Mouse (Mus musculus) neural tube, embryonic 12.5 days (tissue): ENCODE measurements at regions not wholly inside any gene's neighbourhood (a gene's known extent, or its start where the extent isn't known, plus 50 kb on each side); places are given as distances from the start of the nearest gene placed in this dataset.
A peak's percentile ranks its signal among the peaks of the same experiment; 100 is the strongest.

Experiments
- ATAC-seq: fragments of 200-750 bp; cut with Nextera tagmentation; 2 replicates; pipeline ENCODE4 v1.8.0; 2017; ENCODE audit warnings: low read depth, mild to moderate bottlenecking, moderate TSS enrichment, moderate library complexity; ENCODE audit not compliant: low FRiP score
- H3K27ac ChIP-seq: fragments of 300-500 bp; sonication (generic); 2 replicates; pipeline ENCODE4 v1.5.1; 2016
- H3K27me3 ChIP-seq: fragments of 300-500 bp; sonication (generic); replicated peaks from 2 replicates; pipeline ENCODE4 v1.6.1; 2016; ENCODE audit warnings: mild to moderate bottlenecking
- H3K36me3 ChIP-seq: fragments of 300-500 bp; sonication (generic); 2 replicates; pipeline ENCODE4 v1.6.1; 2016; ENCODE audit warnings: mild to moderate bottlenecking
- H3K4me1 ChIP-seq: fragments of 300-500 bp; sonication (generic); 2 replicates; pipeline ENCODE4 v1.6.1; 2016
- H3K4me2 ChIP-seq: fragments of 300-500 bp; sonication (generic); replicated peaks from 2 replicates; pipeline ENCODE4 v1.6.1; 2016; ENCODE audit warnings: mild to moderate bottlenecking
- H3K4me3 ChIP-seq: fragments of 300-500 bp; sonication (generic); 2 replicates; pipeline ENCODE4 v1.5.1; 2016
- H3K9ac ChIP-seq: fragments of 300-500 bp; sonication (generic); 2 replicates; pipeline ENCODE4 v1.6.1; 2016; ENCODE audit warnings: mild to moderate bottlenecking
- H3K9me3 ChIP-seq: fragments of 300-500 bp; sonication (generic); 2 replicates; pipeline ENCODE4 v1.6.1; 2016; ENCODE audit warnings: mild to moderate bottlenecking
- WGBS: fragments of 180-500 bp; shearing (Covaris S2); methylation state at CpG from one replicate; pipeline ENCODE4 v1.1.7; 2016; 5-methylcytosine and 5-hydroxymethylcytosine counted together

DNA sequence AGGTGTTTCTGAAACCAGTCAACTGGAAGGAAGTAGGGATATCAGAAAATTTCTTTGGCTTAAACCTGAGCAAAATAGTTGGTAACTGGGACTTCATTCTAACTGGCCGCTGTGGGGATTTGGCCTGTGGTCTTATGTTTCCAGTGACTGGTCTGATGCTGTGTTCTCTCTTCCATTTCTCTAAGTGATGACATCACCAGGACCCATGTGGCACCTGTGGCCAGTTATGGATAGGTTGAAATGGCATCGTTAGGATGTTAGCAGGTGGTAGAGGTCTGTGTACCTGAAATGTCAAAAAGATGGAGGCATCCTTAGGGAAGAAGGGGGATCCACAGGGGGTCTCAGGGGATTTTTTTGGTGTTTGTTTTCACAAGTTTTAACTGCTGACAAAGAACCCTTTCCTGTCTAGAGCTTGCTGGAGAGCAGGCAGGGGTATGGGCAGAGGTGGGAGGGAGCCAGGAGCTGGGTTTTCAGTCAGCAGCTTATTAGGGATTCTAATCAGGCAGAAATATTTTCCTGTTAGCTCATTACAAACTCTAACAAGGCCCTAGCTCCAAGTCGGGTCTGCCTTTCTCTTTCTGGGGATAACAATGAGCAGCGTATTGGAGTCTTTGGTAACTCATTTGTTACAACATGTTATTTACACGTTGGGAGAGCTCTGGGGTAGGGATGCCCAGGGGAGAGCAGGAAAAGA lies 170.2 kb downstream of the Adck1 start:
- H3K9me3 ChIP-seq, result no peaks in the 10 kb centered on the region
- no peaks in the 10 kb centered on the region for H3K36me3 ChIP-seq
- H3K4me2 ChIP-seq, result no peak overlapping the region
- no peak for ATAC-seq
- H3K27me3 ChIP-seq, result no peaks in the 10 kb centered on the region
- no peak overlapping the region for H3K27ac ChIP-seq
- 79% methylated on average over 5 of the region's 5 CpGs for WGBS
- no peak overlapping the region for H3K4me3 ChIP-seq
- no peaks in the 10 kb centered on the region for H3K4me1 ChIP-seq
- H3K9ac ChIP-seq, result no peak overlapping the region

DNA sequence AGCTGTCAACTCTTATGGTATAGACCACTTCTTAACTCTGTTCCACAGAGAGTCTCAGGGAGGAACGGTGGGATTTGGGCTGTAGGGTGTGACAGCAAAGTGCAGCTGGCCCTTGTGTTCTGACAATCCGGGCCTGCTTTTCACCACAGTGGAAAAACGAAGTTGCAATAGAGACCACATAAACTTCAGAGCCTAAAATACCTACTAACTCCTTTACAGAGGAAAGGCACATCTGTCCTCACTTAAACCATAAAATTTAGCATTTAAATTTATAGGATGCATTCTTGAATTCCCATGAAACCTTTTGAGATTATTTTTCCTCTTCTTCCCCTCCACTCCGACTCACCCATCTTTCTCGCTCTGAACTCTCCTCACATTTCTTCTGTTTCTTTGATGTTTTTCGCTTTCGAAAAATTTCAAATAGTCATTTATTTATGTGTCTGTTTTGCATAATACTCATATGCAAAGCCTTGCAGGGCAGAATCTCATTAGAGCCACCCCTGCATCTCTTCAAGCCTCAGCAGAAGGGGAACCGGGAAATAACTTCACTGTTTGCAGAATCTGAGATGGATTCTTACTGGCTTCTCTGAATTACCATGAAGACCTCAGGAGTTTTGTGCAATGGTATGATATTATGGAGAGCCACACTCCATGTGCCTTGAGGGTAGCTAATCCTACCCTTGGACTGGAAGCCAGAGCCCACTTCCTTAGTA lies 172.1 kb downstream of the Adck1 start:
- Histone ChIP-seq H3K9ac (no peak overlapping the region), H3K4me1 (no peaks in the 10 kb centered on the region), H3K4me2 (no peak overlapping the region), H3K9me3 (no peaks in the 10 kb centered on the region), H3K27me3 (no peaks in the 10 kb centered on the region), H3K27ac (no peak overlapping the region), H3K4me3 (no peak overlapping the region), H3K36me3 (no peaks in the 10 kb centered on the region)
- no peak for ATAC-seq
- WGBS, result 73% methylated on average over 8 of the region's 8 CpGs

DNA sequence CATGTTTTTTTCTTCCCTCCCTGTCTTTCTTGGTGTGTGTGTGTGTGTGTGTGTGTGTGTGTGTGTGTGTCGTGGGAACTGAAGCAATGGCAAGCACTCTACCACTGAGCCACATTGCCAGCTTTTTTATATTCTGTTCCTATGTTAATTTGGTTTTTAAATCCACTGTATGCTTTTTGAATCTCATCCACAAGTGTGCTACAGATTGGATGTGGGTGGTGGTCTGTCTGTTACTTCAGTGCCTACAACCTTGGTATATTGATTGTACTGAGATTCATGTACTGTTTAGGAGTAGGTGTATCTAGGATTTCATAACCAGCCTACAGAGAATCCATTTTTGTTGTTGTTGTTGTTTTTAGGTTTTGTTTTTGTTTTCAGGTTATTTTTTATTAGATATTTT lies 170.8 kb upstream of the Nrxn3 start:
- no peaks in the 10 kb centered on the region for H3K9me3 ChIP-seq
- H3K4me1 ChIP-seq, result no peaks in the 10 kb centered on the region
- H3K27ac ChIP-seq, result no peak overlapping the region
- no peak overlapping the region for H3K9ac ChIP-seq
- ATAC-seq, result no peak
- no peaks in the 10 kb centered on the region for H3K36me3 ChIP-seq
- H3K27me3 ChIP-seq, result no peaks in the 10 kb centered on the region
- whole genome bisulfite sequencing, result 64% methylated on average over 1 of the region's 1 CpGs
- no peak overlapping the region for H3K4me3 ChIP-seq
- H3K4me2 ChIP-seq, result no peak overlapping the region

DNA sequence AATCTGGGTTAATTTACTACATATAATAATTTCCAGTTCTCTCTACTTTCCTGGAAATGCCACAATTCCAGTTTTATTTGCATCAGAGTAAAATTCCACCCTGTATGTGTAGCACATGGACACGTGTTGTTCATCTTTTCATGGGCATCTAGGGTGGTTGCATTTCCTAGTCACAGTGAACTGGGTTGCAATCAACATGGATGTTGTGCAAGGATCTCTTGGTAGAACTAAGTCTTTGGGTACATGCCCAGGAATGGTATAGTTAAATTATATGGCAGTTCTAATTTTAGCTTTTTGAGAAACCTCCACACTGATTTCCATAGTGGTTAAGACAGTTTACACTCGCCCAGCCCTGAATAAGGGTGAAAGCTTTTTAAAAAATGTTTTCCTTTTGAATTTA lies 167.2 kb upstream of the Nrxn3 start:
- 90% methylated on average over 2 of the region's 2 CpGs for WGBS
- H3K9ac ChIP-seq, result no peak overlapping the region

DNA sequence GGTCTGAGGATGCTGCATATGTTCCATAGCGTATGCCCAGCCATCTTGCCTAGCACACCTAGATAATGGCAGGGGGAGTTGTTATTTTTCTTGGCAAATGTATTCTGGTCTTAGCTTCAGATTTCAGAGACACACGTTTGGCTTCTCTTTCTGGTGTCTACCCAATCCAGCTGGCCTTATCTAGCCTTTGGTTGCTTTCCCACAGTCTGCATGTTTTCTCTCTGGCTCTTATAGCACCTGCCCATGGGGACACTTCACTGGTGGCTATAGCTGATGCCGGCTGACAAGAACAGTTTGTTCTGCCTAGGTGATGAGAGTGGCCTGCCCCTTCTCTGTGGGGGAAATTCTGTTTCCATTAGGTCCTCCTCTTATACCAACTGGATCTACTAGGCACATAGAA lies 164.6 kb upstream of the Nrxn3 start:
- Histone ChIP-seq H3K9ac (no peak overlapping the region), H3K36me3 (no peaks in the 10 kb centered on the region), H3K4me1 (no peaks in the 10 kb centered on the region), H3K4me3 (no peak overlapping the region), H3K27ac (no peak overlapping the region), H3K9me3 (no peaks in the 10 kb centered on the region), H3K27me3 (no peaks in the 10 kb centered on the region), H3K4me2 (no peak overlapping the region)
- 80% methylated on average over 3 of the region's 3 CpGs for WGBS
- ATAC-seq, result no peak

More for the DNA sequence above, 167.2 kb upstream of the Nrxn3 start:
- Histone ChIP-seq H3K4me1 (no peaks in the 10 kb centered on the region), H3K4me3 (no peak overlapping the region), H3K4me2 (no peak overlapping the region), H3K36me3 (no peaks in the 10 kb centered on the region), H3K9me3 (no peaks in the 10 kb centered on the region), H3K27ac (no peak overlapping the region), H3K27me3 (no peaks in the 10 kb centered on the region)
- ATAC-seq, result no peak

DNA sequence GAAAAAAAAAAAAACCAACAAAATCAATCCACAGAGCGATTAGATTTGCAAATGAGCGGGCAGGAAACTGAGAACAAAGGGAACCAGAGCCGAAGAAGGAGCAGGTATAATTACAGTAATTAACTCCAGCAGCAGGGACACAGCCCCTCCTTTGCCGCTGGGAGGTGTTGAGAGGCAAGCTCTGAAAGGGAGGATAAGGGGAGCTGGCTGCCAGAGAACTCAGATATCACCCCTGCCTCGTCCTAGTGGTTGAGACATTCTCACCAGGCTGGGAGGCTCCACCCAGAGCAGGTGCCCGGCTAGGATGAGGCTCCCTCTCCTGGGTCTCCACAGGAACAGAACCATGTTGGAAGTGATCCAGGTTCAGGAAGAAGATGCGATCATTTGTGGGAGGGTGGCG lies 142.7 kb upstream of the Nrxn3 start:
- no peaks in the 10 kb centered on the region for H3K4me1 ChIP-seq
- peak; percentile 48; the same call in 1 of the 2 replicates for ATAC-seq
- 16% methylated on average over 8 of the region's 8 CpGs for WGBS
- H3K9me3 ChIP-seq, result no peaks in the 10 kb centered on the region
- H3K27ac ChIP-seq, result no peak overlapping the region
- no peaks in the 10 kb centered on the region for H3K36me3 ChIP-seq
- H3K4me2 ChIP-seq, result no peak overlapping the region
- no peak overlapping the region for H3K4me3 ChIP-seq
- H3K27me3 ChIP-seq, result no peaks in the 10 kb centered on the region
- no peak overlapping the region for H3K9ac ChIP-seq

DNA sequence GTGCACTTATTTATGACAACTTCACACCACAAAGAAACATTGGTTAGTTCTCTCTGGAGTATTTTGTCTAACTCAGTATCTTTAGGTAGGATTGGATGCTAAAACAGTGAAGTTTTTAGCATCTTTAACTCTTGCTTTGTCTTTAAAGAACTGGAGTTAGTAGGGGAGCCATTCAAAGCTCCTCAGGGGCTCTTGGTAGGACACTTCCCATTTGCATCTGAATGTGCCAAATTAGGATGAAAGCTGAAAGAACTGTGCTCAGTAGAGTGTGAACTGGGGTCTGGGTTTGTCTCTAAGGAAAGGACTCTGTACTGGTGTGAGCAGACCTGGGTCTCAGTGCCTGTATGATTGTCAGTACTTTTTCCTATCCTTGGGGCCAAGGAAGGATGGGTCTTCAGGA lies 116.7 kb upstream of the Nrxn3 start:
- no peak overlapping the region for H3K4me2 ChIP-seq
- no peak for ATAC-seq
- no peak overlapping the region for H3K27ac ChIP-seq

DNA sequence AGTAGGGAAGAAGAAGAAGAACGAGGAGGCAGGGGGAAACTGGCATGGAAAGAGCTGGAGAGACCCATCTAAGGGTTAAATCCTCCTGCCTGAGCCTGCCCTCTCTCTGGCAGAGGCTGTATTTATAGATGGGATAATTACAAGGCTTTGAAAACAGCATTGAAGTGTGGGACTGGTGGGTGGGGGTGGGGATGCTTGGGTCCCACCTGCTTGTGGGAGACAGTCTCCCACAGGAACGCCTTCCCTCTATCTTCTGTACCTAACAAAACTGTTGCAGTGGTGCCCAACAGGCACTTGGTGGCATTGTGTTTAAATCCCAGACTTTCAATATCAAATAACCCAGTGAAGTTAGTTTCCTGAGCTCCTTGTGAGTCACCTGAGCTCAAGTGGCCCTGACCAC lies 102.6 kb upstream of the Nrxn3 start:
- 25% methylated on average over 2 of the region's 2 CpGs for WGBS
- Histone ChIP-seq H3K36me3 (no peaks in the 10 kb centered on the region), H3K4me3 (no peak overlapping the region), H3K27ac (no peak overlapping the region), H3K27me3 (no peaks in the 10 kb centered on the region), H3K9ac (no peak overlapping the region), H3K9me3 (no peaks in the 10 kb centered on the region; the same call in 1 of the 2 replicates), H3K4me2 (no peak overlapping the region), H3K4me1 (no peaks in the 10 kb centered on the region)
- no peak for ATAC-seq

More for the DNA sequence above, 116.7 kb upstream of the Nrxn3 start:
- Histone ChIP-seq H3K4me1 (no peaks in the 10 kb centered on the region), H3K36me3 (no peaks in the 10 kb centered on the region), H3K9ac (no peak overlapping the region), H3K4me3 (no peak overlapping the region), H3K9me3 (no peaks in the 10 kb centered on the region), H3K27me3 (no peaks in the 10 kb centered on the region)

DNA sequence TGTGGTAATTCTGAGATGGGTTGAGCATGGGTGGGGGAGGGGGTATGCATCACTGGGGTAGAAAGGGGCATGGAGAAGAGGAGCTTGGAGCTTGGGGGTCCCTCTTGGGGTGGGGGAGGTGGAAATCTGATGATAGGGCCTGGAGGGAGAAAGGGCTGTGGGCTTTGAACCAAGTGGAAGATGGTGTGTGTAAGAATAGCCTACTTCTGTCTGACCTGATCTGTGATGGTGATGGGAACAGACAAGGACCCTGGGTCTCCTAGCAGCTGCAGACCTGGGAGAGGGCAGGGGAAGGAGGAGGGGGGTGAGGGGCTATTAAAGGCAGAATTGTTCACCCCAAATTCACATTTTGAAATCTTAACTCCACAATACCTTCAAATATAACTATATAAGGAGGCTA lies 78.4 kb upstream of the Nrxn3 start:
- no peak overlapping the region for H3K9ac ChIP-seq
- H3K36me3 ChIP-seq, result no peaks in the 10 kb centered on the region
- no peak overlapping the region for H3K4me2 ChIP-seq
- no peaks in the 10 kb centered on the region for H3K4me1 ChIP-seq
- no peak for ATAC-seq
- no peaks in the 10 kb centered on the region for H3K9me3 ChIP-seq
- no peaks in the 10 kb centered on the region for H3K27me3 ChIP-seq
- H3K27ac ChIP-seq, result no peak overlapping the region
- H3K4me3 ChIP-seq, result no peak overlapping the region

DNA sequence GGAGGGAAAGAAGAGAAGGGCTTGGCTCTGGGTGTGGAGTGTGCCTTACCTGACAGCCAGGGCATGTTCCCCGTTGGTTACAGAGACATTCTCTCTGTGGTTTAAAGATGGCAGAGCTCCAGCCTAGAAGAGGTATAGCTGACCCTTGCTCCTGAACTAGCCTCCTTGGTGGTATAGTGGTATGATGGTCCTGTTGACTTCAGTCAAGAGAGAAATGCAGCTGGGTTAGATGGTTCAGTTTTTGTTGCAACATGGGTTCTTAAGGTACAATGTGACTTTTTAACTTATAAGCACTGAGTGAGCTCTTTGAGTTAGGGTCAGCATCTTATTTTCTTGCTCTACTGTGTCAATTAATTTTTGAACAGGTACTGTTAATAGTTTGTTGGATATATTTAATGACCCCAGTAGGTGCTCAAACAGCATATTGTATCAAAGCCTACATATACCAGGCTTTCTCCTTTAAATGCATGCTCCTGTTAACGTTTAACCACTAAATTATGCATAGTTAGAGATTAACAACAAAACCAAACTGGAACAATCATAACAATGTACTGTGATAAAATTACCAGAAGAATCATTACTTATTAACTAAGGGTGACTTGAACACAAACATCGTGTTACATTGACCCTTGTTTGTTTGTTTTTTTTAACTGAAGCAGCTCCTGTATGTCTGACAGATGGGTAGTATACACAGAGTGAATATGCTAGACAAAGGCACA lies 70.5 kb upstream of the Nrxn3 start:
- no peaks in the 10 kb centered on the region for H3K4me1 ChIP-seq
- H3K36me3 ChIP-seq, result no peaks in the 10 kb centered on the region
- no peak for ATAC-seq
- no peaks in the 10 kb centered on the region for H3K9me3 ChIP-seq
- H3K27ac ChIP-seq, result no peak overlapping the region
- no peak overlapping the region for H3K4me3 ChIP-seq
- no peaks in the 10 kb centered on the region for H3K27me3 ChIP-seq
- WGBS, result 73% methylated on average over 3 of the region's 3 CpGs
- H3K9ac ChIP-seq, result no peak overlapping the region
- no peak overlapping the region for H3K4me2 ChIP-seq
